ENCODE assay signal across 10 mouse cellular contexts in the genomic region with DNA sequence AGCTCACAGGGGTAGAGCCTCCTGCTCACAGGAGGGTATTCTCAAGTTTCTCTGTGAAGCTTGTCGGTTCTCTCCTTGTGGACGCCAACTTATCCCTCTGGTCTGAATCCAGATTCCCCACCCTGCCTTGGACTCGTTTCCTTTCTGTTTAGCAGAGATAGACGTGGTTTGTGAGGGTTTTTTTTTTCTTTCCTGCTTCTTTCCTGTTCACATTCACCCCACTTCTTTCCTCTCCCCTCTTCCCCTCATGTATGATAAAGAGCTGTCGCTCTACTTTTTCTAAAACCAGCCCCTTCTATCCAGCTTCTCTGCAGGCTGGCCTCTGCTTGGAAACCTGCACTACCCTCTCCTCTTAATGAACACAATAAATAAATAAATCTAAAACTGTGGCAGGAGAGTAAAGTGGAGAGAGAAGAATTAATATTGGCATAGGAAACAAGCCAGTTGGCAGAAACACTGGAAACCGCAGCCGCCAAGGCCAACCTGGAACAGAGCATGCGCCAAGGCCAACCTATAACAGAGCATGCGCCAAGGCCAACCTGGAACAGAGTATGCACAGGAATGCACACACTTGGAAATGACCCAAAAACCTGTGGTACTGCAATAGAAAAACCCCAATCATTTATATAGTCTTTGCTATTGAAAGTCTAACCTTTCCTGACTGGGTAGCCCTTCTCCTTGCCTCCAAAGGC.
A peak's percentile ranks its signal among the peaks of the same experiment; 100 is the strongest.
DNase-seq lines count a peak whose midpoint lies in the region; ATAC-seq and TF ChIP-seq lines count a peak whose summit lies in the region.
"Had no signal": no experiment of that assay in that cellular context is flagged by ENCODE, and none has a peak within 500 bp of the region (broad histone marks: within the 10 kb centered on the region; RNA-seq: fewer than 3 reads in every experiment).

No protein-coding gene starts in this region.

- TF ChIP-seq CTCF in heart, adult 2 months (IDR thresholded peaks at IDR 0.05): no peak
- no peak for TF ChIP-seq CTCF in testis, adult 2 months (IDR thresholded peaks at IDR 0.05; ENCODE audit: control insufficient read depth, insufficient read depth, insufficient replicate concordance, low read depth, low read length)
- TF ChIP-seq CTCF in forebrain, postnatal 0 days (IDR thresholded peaks at IDR 0.05; ENCODE audit: low read depth): no peak

- H3K4me2 ChIP-seq in limb, embryonic 14.5 days (replicated peaks; ENCODE audit: low read depth, low read length, severe bottlenecking): no peak overlapping the region
- no peak overlapping the region for H3K4me2 ChIP-seq in limb, embryonic 15.5 days
- no peak overlapping the region for H3K4me2 ChIP-seq in forebrain, postnatal 0 days (ENCODE audit: low read depth)

- no peaks in the 10 kb centered on the region for H3K27me3 ChIP-seq in limb, embryonic 14.5 days (ENCODE audit: control insufficient read depth, insufficient read depth, low read length)
- H3K27me3 ChIP-seq in limb, embryonic 10.5 days (ENCODE audit: low read depth, poor library complexity, severe bottlenecking): no peaks in the 10 kb centered on the region
- H3K27me3 ChIP-seq in heart, adult 2 months (ENCODE audit: control insufficient read depth, insufficient read depth, low read length): no peaks in the 10 kb centered on the region
- H3K27me3 ChIP-seq in limb, embryonic 15.5 days: no peaks in the 10 kb centered on the region
- H3K27me3 ChIP-seq in testis, adult 2 months (ENCODE audit: control insufficient read depth, insufficient read depth, low read length): no peaks in the 10 kb centered on the region
- H3K27me3 ChIP-seq in forebrain, postnatal 0 days (ENCODE audit: insufficient read depth, low read length): no peaks in the 10 kb centered on the region

- H3K36me3 ChIP-seq in limb, embryonic 14.5 days (ENCODE audit: control insufficient read depth, insufficient read depth, low read length): no peaks in the 10 kb centered on the region
- H3K36me3 ChIP-seq in limb, embryonic 10.5 days: no peaks in the 10 kb centered on the region
- no peaks in the 10 kb centered on the region for H3K36me3 ChIP-seq in heart, adult 2 months (ENCODE audit: control insufficient read depth, insufficient read depth, low read length)
- H3K36me3 ChIP-seq in limb, embryonic 15.5 days: no peaks in the 10 kb centered on the region
- H3K36me3 ChIP-seq in testis, adult 2 months (ENCODE audit: control insufficient read depth, insufficient read depth, low read length): no peaks in the 10 kb centered on the region
- H3K36me3 ChIP-seq in forebrain, postnatal 0 days (ENCODE audit: insufficient read depth): no peaks in the 10 kb centered on the region
- H3K36me3 ChIP-seq: G1E had no signal

- no peak overlapping the region for H3K4me3 ChIP-seq in limb, embryonic 14.5 days (replicated peaks; ENCODE audit: low read length)
- no peak overlapping the region for H3K4me3 ChIP-seq in limb, embryonic 10.5 days
- H3K4me3 ChIP-seq in heart, adult 2 months: no peak overlapping the region
- no peak overlapping the region for H3K4me3 ChIP-seq in limb, embryonic 15.5 days
- no peak overlapping the region for H3K4me3 ChIP-seq in testis, adult 2 months (ENCODE audit: control insufficient read depth, low read depth, low read length)
- no peak overlapping the region for H3K4me3 ChIP-seq in forebrain, postnatal 0 days (ENCODE audit: low read depth, low read length)

- no peaks in the 10 kb centered on the region for H3K79me2 ChIP-seq in heart, adult 2 months (replicated peaks; ENCODE audit: control insufficient read depth, insufficient read depth, low read length)

- no peak for TF ChIP-seq EP300 in heart, adult 2 months (IDR thresholded peaks at IDR 0.05; ENCODE audit: insufficient read depth, low read depth, low read length)

- H3K9ac ChIP-seq in limb, embryonic 14.5 days (ENCODE audit: low read depth, low read length, severe bottlenecking): no peak overlapping the region
- no peak overlapping the region for H3K9ac ChIP-seq in heart, adult 2 months (ENCODE audit: low read depth, low read length)
- H3K9ac ChIP-seq in limb, embryonic 15.5 days: no peak overlapping the region
- H3K9ac ChIP-seq in forebrain, postnatal 0 days: no peak overlapping the region

- intact Hi-C loops in heart, adult 2 months (cut with DNase I): no loop called here

- no peak for TF ChIP-seq POLR2A in limb, embryonic 14.5 days (IDR thresholded peaks at IDR 0.05; ENCODE audit: borderline replicate concordance, extremely low read depth, insufficient read depth, insufficient read length)
- no peak for TF ChIP-seq POLR2A in heart, adult 2 months (IDR thresholded peaks at IDR 0.05; ENCODE audit: insufficient read depth, low read depth, low read length)
- TF ChIP-seq POLR2A in testis, adult 2 months (IDR thresholded peaks at IDR 0.05; ENCODE audit: control insufficient read depth, low read depth, low read length): no peak

- ATAC-seq in limb, embryonic 14.5 days (ENCODE audit: low FRiP score, low read depth): no peak
- peak; percentile 81 for ATAC-seq in limb, embryonic 15.5 days (ENCODE audit: insufficient number of reproducible peaks, low FRiP score, low TSS enrichment, low read depth)
- ATAC-seq in activated CD4-positive, CD25-positive, alpha-beta regulatory T cell, adult 4 months: no peak
- ATAC-seq in erythroid progenitor cell, adult 5-6 weeks (replicated peaks; ENCODE audit: low FRiP score, poor library complexity, severe bottlenecking): no peak
- ATAC-seq in forebrain, postnatal 0 days: no peak

- DNase-seq in limb, embryonic 14.5 days (ENCODE audit: low spot score): peak; percentile 75
- DNase-seq in limb, embryonic 10.5 days (ENCODE audit: low spot score): no peak
- peak; percentile 55 to 67 for DNase-seq in heart, adult 2 months
- DNase-seq in forebrain, postnatal 0 days: no peak
- DNase-seq: right cerebral cortex, adult 18-20 months had no signal

- H3K9me3 ChIP-seq in limb, embryonic 14.5 days (ENCODE audit: control insufficient read depth, low read length): no peaks in the 10 kb centered on the region
- no peaks in the 10 kb centered on the region for H3K9me3 ChIP-seq in limb, embryonic 10.5 days (replicated peaks)
- no peaks in the 10 kb centered on the region for H3K9me3 ChIP-seq in limb, embryonic 15.5 days
- no peaks in the 10 kb centered on the region for H3K9me3 ChIP-seq in forebrain, postnatal 0 days (ENCODE audit: low read length)
- H3K9me3 ChIP-seq: G1E had no signal

- H3K4me1 ChIP-seq in limb, embryonic 14.5 days (ENCODE audit: control insufficient read depth, insufficient read depth, low read length): peaks cover 17% of the 10 kb centered on the region
- H3K4me1 ChIP-seq in limb, embryonic 10.5 days: peaks cover 9% of the 10 kb centered on the region
- H3K4me1 ChIP-seq in heart, adult 2 months (ENCODE audit: control insufficient read depth, insufficient read depth, low read length): peaks cover 5% of the 10 kb centered on the region
- peaks cover 24% of the 10 kb centered on the region for H3K4me1 ChIP-seq in limb, embryonic 15.5 days
- peaks cover 2% of the 10 kb centered on the region for H3K4me1 ChIP-seq in testis, adult 2 months (ENCODE audit: control insufficient read depth, insufficient read depth, low read length)
- peaks cover 11% of the 10 kb centered on the region for H3K4me1 ChIP-seq in forebrain, postnatal 0 days (ENCODE audit: insufficient read depth)

- WGBS in limb, embryonic 14.5 days: 61% methylated on average over 9 of the region's 9 CpGs
- 85% methylated on average over 9 of the region's 9 CpGs for whole genome bisulfite sequencing in limb, embryonic 10.5 days
- WGBS in heart, adult 2 months: 30% methylated on average over 9 of the region's 9 CpGs
- WGBS in limb, embryonic 15.5 days: 46% methylated on average over 9 of the region's 9 CpGs
- WGBS in forebrain, postnatal 0 days: 61% methylated on average over 9 of the region's 9 CpGs

- no peak overlapping the region for H3K27ac ChIP-seq in limb, embryonic 14.5 days (replicated peaks; ENCODE audit: low read depth, low read length)
- no peak overlapping the region for H3K27ac ChIP-seq in limb, embryonic 10.5 days
- H3K27ac ChIP-seq in heart, adult 2 months: peak overlapping the region; percentile 24; the same call in 1 of the 2 replicates
- peak overlapping the region; percentile 51 for H3K27ac ChIP-seq in limb, embryonic 15.5 days
- H3K27ac ChIP-seq in testis, adult 2 months (ENCODE audit: control insufficient read depth, insufficient read depth, low read depth, low read length): peak overlapping the region; percentile 40; the same call in 1 of the 2 replicates
- no peak overlapping the region for H3K27ac ChIP-seq in forebrain, postnatal 0 days (ENCODE audit: low read depth, low read length)

Comparison
In these comparisons a context has a peak if more than half of its experiments do, and no peak if none do; other contexts are left out.
1. DNase-seq: peak in limb, embryonic 14.5 days (single experiment) and heart, adult 2 months (2 of 2); none in limb, embryonic 10.5 days (single experiment) and forebrain, postnatal 0 days (single experiment).
2. H3K27ac ChIP-seq: peak in heart, adult 2 months (single experiment), limb, embryonic 15.5 days (single experiment) and testis, adult 2 months (single experiment); none in limb, embryonic 14.5 days (single experiment), limb, embryonic 10.5 days (single experiment) and forebrain, postnatal 0 days (single experiment).